Mouse (Mus musculus) naive thymus-derived CD4-positive, alpha-beta T cell, adult 2 months (primary cell): ENCODE data around the gene Ddx3y.
A peak's percentile ranks its signal among the peaks of the same experiment; 100 is the strongest.

Experiments
- DNase-seq: peaks from one replicate; pipeline ENCODE4 v3.0.0-alpha.2; 2011; ENCODE audit warnings: low read depth

The Ddx3y gene

DNA sequence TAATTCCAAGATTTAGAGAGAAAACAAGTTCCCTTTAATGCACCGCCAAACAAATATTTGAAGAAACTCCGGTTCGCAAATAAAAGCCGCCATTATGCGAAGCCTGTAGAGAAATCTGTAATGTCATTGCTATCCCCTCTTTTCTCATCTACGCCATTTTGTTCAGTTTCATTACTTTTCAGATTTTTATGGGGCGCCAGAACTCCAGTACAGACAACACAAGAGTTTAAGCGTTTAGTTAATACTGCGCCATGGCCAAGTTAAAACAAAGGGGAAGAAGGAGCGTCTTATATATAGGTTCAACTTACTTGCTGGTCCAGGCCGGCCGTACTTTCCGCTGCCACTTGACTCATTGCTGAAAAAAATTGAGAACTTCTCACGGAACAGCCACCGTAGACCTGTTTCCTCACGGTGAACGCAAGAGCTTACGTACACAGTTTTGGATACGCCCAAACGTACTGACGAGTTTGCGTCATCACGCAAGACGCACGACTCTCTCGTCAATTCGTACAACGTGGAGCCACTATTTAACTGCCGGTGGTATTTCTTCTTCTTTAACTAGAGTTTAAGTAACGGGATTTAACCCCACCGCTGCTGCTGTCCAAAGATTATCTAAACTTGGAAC lies at the start of gene Ddx3y:
Gene Ddx3y, minus strand, starts transcription at position 459 of the 625 bp plus-strand sequence.
- DNase-seq: peak; percentile 89

DNA sequence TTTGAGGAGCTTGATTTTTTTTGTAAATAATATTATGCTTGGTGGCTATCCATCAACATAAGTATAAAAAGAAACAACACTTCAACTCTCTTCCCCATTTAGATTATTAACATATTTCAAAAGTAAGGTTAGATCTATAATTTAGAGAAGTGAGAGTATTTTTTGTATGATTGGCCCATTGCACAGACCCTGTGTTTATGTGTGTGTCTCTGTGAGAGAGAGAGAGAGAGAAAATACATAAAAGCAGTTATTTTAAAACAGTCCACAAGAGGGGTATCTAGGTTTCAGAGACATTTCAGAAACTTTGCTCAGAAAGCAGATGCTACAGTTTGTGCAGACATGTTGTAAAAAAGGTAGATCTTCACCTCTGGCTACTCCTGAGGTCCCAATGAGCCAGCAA lies 7.3 kb upstream of the Ddx3y start:
- no peak for DNase-seq

GRCm38 (mm10) chrY:1285735-1286134 lies 694 bp downstream of the Ddx3y start:
- peak; percentile 72 for DNase-seq

DNA sequence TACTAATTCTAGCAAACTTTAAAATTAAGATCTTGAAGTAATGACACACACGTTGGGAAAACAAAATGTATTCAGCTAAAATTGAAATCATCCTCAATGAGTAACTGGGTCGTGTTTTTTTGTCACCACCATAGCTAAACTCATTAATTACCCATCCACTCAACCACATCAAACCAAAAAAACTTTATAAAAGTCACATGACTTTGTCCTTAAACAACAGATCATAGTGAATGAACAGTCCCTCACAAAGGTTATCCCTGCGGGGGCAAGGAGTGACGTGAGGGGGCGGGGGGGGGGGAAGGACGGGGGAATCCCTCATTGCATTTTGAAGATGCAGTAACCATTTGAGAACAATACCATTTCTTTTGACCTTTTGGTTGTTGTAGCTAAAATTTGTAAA lies 40.3 kb downstream of the Ddx3y start:
- DNase-seq: no peak

DNA sequence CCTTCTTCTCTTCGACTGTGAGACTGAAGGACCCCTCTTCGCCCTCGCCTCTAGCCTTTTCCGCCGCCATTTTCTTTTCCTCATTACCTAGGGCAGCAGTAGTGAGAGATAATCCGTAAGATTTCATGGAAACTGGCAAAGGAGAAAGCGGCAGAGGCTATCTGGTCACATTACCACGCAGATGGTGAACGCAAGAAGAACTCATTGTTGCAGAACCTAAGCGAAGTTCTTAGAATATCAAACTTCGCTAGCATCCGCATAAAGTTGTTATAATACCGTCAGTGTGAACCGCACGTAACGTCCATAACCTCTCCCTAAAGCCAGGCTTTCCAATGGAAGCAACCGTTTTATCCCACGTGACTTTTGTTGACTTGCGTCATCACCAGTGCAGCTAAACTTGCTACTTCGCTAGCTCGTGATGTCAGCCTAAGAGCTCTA lies 41.0 kb downstream of the Ddx3y start, which contains the start of gene Uty:
Gene Uty, minus strand, starts transcription at position 334 of the 438 bp plus-strand sequence.
- peak; percentile 89 for DNase-seq

DNA sequence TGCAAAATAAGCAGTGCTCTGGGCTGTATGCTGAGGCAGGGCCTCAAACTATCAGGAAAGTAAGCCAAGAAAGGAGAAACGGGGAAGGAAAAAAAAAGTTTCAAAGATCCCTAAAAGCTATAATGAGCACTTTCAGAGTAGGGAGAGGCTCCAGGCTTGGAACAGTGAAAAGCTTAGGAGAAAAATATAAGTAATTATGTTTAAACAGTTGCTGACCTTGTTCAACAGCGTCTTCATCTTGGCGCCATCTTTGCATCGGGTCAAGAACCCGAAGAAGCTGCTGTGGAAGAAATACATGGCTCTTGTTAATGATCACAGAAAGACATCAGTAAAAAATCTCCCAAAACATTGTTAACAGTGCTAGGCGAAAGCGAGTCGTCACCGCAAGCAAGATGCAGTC lies 41.5 kb downstream of the Ddx3y start:
- DNase-seq: no peak

GRCm38 (mm10) chrY:1244421-1244820 lies 42.0 kb downstream of the Ddx3y start:
- DNase-seq: peak; percentile 20

DNA sequence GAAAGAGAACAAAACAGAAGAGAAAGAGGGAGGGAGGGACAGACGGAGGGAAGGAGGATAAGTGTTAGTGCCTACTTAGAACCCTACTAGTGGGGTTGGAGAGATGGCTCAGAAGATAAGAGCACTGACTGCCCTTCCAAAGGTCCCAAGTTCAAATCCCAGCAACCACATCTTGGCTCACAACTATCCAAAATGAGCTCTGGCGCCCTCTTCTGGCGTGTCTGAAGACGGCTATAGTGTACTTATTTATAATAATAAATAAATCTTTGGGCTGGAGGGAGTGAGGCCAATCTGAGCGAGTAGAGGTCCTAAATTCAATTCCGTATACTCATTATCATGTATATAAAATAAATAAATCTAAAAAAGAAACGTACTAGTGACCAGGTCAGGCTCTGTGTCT lies 66.4 kb downstream of the Ddx3y start:
- peak; percentile 32 for DNase-seq
